Mouse (Mus musculus): ENCODE measurements around the gene Dnmt3l. TPM values are rescaled to one million over a fixed set of nuclear protein-coding genes. Genes with fewer than 3 reads are reported as not detected.

The Dnmt3l gene
- polyA plus RNA-seq, 1 experiment = 1.1 TPM

DNA sequence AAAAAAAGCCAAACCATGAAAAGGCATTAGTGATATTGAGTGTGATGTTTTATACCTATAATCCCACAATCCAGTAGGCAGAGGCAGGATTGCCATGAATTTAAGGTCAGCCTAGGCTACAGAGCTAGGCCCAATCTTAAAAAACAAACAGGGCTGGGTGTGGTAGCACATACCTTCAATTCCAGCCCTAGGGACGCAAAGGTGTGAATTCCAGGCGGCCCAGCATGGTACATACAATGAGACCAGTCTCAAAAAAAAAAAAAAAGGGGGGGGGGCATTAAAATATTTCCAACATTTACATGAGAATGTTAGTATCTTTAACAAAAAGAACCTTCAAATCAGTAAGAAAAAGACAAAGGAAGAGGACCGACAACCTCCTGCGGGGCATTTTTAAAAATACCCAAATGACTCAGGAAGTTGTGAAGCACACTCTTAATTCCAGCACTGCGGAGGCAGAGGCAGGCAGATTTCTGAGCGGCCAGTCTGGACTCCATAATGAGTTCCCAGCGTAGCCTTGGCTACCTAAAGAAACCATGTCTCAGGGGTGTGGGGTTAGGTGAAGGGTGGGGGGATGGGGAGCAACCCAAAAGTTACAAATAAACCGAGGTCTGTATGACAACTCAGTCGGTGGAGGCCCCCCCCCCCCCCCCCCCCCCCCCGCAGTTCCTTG, 6.4 kb downstream of the Dnmt3l start:
- peaks cover 1% of the 10 kb centered on the region for H3K4me1 ChIP-seq (ENCODE audit: control insufficient read depth, insufficient read depth, insufficient read length, low read length)
- TF ChIP-seq CTCF (IDR thresholded peaks at IDR 0.05; ENCODE audit: extremely low read depth, insufficient read length, insufficient replicate concordance, low read depth, low read length) (no peak), POLR2A (IDR thresholded peaks at IDR 0.05; ENCODE audit: low read depth, low read length) (no peak)
- no peak overlapping the region for H3K4me3 ChIP-seq (ENCODE audit: low read depth, low read length)
- H3K36me3 ChIP-seq (ENCODE audit: control insufficient read depth, insufficient read depth, low read length) = no peaks in the 10 kb centered on the region
- 68% methylated on average over 10 of the region's 10 CpGs for WGBS
- no peak overlapping the region for H3K27ac ChIP-seq (ENCODE audit: insufficient read depth, low read depth, low read length)
- H3K27me3 ChIP-seq (ENCODE audit: control insufficient read depth, insufficient read depth, low read length) = no peaks in the 10 kb centered on the region

DNA sequence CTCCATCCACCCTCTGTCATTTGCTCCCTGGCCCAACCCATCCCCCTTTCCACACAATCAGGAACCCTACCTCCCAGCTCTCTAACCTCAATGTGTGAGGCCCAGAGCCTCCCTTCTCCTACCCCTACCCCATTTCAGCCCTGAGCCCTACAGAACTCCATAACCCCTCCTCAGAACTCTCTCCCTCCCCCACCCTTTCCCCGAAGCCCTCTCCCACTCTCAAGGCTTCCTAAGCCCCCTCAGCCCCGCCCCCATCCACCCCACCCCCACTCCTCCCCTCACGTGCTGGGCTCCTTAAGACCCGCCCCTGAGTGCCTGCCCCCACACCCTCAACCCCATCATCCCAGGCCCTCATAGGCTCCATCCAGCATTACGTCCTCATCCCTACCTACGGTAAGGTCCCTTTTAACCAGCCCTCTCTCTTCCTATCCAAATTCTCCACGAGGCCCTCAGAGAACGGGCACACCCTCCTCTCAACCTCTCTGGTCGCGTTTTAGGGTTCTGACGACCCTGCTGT, 7.8 kb downstream of the Dnmt3l start:
- Histone ChIP-seq H3K4me3 (ENCODE audit: low read depth, low read length) (no peak overlapping the region), H3K27me3 (ENCODE audit: control insufficient read depth, insufficient read depth, low read length) (no peaks in the 10 kb centered on the region), H3K4me1 (ENCODE audit: control insufficient read depth, insufficient read depth, insufficient read length, low read length) (no peaks in the 10 kb centered on the region), H3K27ac (ENCODE audit: insufficient read depth, low read depth, low read length) (no peak overlapping the region), H3K36me3 (ENCODE audit: control insufficient read depth, insufficient read depth, low read length) (no peaks in the 10 kb centered on the region)
- 60% methylated on average over 11 of the region's 11 CpGs for WGBS
- TF ChIP-seq CTCF (IDR thresholded peaks at IDR 0.05; ENCODE audit: extremely low read depth, insufficient read length, insufficient replicate concordance, low read depth, low read length) (no peak), POLR2A (IDR thresholded peaks at IDR 0.05; ENCODE audit: low read depth, low read length) (no peak)

GRCm38 (mm10) chr10:78054633-78055565, 13.2 kb downstream of the Dnmt3l start:
- Histone ChIP-seq H3K4me1 (ENCODE audit: control insufficient read depth, insufficient read depth, insufficient read length, low read length) (no peaks in the 10 kb centered on the region), H3K27me3 (ENCODE audit: control insufficient read depth, insufficient read depth, low read length) (no peaks in the 10 kb centered on the region), H3K4me3 (ENCODE audit: low read depth, low read length) (no peak overlapping the region), H3K36me3 (ENCODE audit: control insufficient read depth, insufficient read depth, low read length) (no peaks in the 10 kb centered on the region), H3K27ac (ENCODE audit: insufficient read depth, low read depth, low read length) (0 out of 2 replicates have a peak overlapping the region, but pooled peaks have one; percentile 15)
- 74% methylated on average over 19 of the region's 19 CpGs for whole genome bisulfite sequencing
- TF ChIP-seq CTCF (IDR thresholded peaks at IDR 0.05; ENCODE audit: extremely low read depth, insufficient read length, insufficient replicate concordance, low read depth, low read length) (no peak), POLR2A (IDR thresholded peaks at IDR 0.05; ENCODE audit: low read depth, low read length) (no peak)

GRCm38 (mm10) chr10:78057056-78057455, 15.3 kb downstream of the Dnmt3l start:
- Histone ChIP-seq H3K4me3 (ENCODE audit: low read depth, low read length) (no peak overlapping the region), H3K27ac (ENCODE audit: insufficient read depth, low read depth, low read length) (no peak overlapping the region), H3K36me3 (ENCODE audit: control insufficient read depth, insufficient read depth, low read length) (no peaks in the 10 kb centered on the region), H3K4me1 (ENCODE audit: control insufficient read depth, insufficient read depth, insufficient read length, low read length) (no peaks in the 10 kb centered on the region), H3K27me3 (ENCODE audit: control insufficient read depth, insufficient read depth, low read length) (no peaks in the 10 kb centered on the region)
- WGBS = 82% methylated on average over 8 of the region's 8 CpGs
- no peak for TF ChIP-seq POLR2A (IDR thresholded peaks at IDR 0.05; ENCODE audit: low read depth, low read length)
- no peak for TF ChIP-seq CTCF (IDR thresholded peaks at IDR 0.05; ENCODE audit: extremely low read depth, insufficient read length, insufficient replicate concordance, low read depth, low read length)

DNA sequence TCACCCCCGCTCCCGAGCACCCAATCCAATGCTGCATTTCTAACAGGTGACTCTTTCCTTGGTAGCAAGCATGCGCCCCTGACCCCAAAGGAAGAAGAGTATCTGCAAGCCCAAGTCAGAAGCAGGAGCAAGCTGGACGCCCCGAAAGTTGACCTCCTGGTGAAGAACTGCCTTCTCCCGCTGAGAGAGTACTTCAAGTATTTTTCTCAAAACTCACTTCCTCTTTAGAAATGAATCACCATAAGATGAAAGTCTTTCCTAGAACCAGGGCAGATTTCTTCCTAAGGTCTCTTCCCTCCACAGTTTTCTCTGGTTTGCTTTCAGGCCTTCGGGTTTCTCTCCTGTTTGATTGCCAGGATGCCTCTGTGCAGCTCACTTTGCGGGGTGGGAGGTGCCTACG, 21.4 kb downstream of the Dnmt3l start:
- H3K27ac ChIP-seq (ENCODE audit: insufficient read depth, low read depth, low read length) = no peak overlapping the region
- TF ChIP-seq CTCF (IDR thresholded peaks at IDR 0.05; ENCODE audit: extremely low read depth, insufficient read length, insufficient replicate concordance, low read depth, low read length) = no peak
- no peak for TF ChIP-seq POLR2A (IDR thresholded peaks at IDR 0.05; ENCODE audit: low read depth, low read length)
- H3K4me3 ChIP-seq (ENCODE audit: low read depth, low read length) = no peak overlapping the region
- no peaks in the 10 kb centered on the region for H3K36me3 ChIP-seq (ENCODE audit: control insufficient read depth, insufficient read depth, low read length)
- WGBS = 73% methylated on average over 9 of the region's 9 CpGs
- no peaks in the 10 kb centered on the region for H3K27me3 ChIP-seq (ENCODE audit: control insufficient read depth, insufficient read depth, low read length)
- H3K4me1 ChIP-seq (ENCODE audit: control insufficient read depth, insufficient read depth, insufficient read length, low read length) = no peaks in the 10 kb centered on the region

- peaks cover 5% of the 10 kb centered on the region; the same call in 1 of the 2 replicates for H3K4me1 ChIP-seq (ENCODE audit: control insufficient read depth, insufficient read depth, insufficient read length, low read length)
- no peak overlapping the region for H3K27ac ChIP-seq (ENCODE audit: insufficient read depth, low read depth, low read length)
- 39% methylated on average over 4 of the region's 4 CpGs for WGBS
- no peak overlapping the region for H3K4me3 ChIP-seq (ENCODE audit: low read depth, low read length)
- no peaks in the 10 kb centered on the region for H3K27me3 ChIP-seq (ENCODE audit: control insufficient read depth, insufficient read depth, low read length)
- peaks cover 6% of the 10 kb centered on the region; the same call in 1 of the 2 replicates for H3K36me3 ChIP-seq (ENCODE audit: control insufficient read depth, insufficient read depth, low read length)
- TF ChIP-seq CTCF (IDR thresholded peaks at IDR 0.05; ENCODE audit: extremely low read depth, insufficient read length, insufficient replicate concordance, low read depth, low read length) = no peak
These were observed 25.5 kb downstream of the Dnmt3l start for GRCm38 (mm10) chr10:78067226-78067625.

DNA sequence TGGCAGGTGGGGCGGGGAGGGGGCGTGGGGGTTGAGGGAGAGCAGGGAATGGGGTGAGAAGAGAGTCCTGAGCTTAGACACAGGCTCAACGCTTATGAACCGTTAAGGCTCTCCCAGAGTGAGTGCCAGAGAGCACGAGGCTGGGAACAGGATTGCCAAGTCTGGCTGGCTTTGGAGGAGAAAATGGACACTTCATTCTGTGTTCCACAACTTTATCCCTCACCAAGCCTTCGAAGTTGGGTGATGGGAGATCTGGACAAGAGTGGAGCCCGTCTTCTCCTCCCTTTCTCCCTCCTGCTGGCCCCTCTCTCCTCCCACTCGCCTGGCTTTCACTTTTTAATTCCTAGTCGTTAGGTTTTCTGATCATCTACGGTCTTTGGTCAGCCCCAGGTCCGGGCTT, 26.8 kb downstream of the Dnmt3l start:
- no peak for TF ChIP-seq POLR2A (IDR thresholded peaks at IDR 0.05; ENCODE audit: low read depth, low read length)
- TF ChIP-seq CTCF (IDR thresholded peaks at IDR 0.05; ENCODE audit: extremely low read depth, insufficient read length, insufficient replicate concordance, low read depth, low read length) = no peak
- Histone ChIP-seq H3K4me1 (ENCODE audit: control insufficient read depth, insufficient read depth, insufficient read length, low read length) (peaks cover 5% of the 10 kb centered on the region; the same call in 1 of the 2 replicates), H3K4me3 (ENCODE audit: low read depth, low read length) (peak overlapping the region; percentile 69), H3K27ac (ENCODE audit: insufficient read depth, low read depth, low read length) (no peak overlapping the region), H3K36me3 (ENCODE audit: control insufficient read depth, insufficient read depth, low read length) (peaks cover 10% of the 10 kb centered on the region; the same call in 1 of the 2 replicates), H3K27me3 (ENCODE audit: control insufficient read depth, insufficient read depth, low read length) (no peaks in the 10 kb centered on the region)
- 21% methylated on average over 11 of the region's 11 CpGs for WGBS

All from small intestine, adult 2 months (tissue).